Mouse (Mus musculus) heart, adult 2 months (tissue): ENCODE data around the gene Atrip.

Experiments used
- CTCF ChIP-seq: fragments of 200-600 bp; IDR thresholded peaks from 2 replicates; pipeline ENCODE4 v1.8.1; 2022; ENCODE audit warnings: antibody characterized with exemption, mild to moderate bottlenecking, moderate library complexity
- POLR2A ChIP-seq: fragments of 200-500 bp; IDR thresholded peaks from 2 replicates; pipeline ENCODE4 v1.6.1; 2011; ENCODE audit warnings: mild to moderate bottlenecking, low read depth, low read length, control low read depth; ENCODE audit not compliant: insufficient read depth

DNA sequence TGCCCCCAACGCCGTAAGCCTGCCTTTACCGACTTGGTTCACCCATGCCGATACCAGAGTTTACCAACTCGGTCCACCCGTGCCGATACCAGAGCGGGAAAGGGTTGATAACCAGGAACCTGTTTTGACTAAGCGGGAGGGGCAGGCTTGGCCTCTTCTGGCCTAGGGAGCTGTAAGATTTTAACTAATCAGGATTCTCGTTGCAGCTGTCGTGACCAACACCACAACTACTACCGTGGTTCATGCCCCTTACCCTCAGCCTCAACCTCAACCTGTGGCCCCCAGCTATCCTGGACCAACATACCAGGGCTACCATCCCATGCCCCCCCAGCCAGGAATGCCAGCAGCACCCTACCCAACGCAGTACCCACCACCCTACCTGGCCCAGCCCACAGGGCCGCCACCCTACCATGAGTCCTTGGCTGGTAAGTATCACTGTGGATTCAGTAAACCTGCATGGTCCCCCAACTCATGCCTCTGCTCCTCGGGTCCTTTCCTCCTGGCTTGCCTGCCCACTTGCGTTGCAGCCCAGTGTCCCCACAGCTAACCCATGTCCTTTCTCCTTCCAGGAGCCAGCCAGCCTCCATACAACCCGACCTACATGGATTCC, 17.7 kb downstream of the Atrip start:
- TF ChIP-seq CTCF (no peak), POLR2A (no peak)
